Mouse (Mus musculus) hindbrain, embryonic 12.5 days (tissue): ENCODE results near the gene Nmt1. TPM values are rescaled to one million over a fixed set of nuclear protein-coding genes. Genes with fewer than 3 reads are reported as not detected.

Experiments
- ATAC-seq: fragments of 200-750 bp; cut with Nextera tagmentation; 2 replicates; pipeline ENCODE4 v1.8.0; 2017; ENCODE audit warnings: moderate TSS enrichment; ENCODE audit not compliant: low FRiP score
- H3K27ac ChIP-seq: fragments of 300-500 bp; sonication (generic); 2 replicates; pipeline ENCODE4 v1.5.1; 2016; ENCODE audit warnings: mild to moderate bottlenecking
- H3K27me3 ChIP-seq: fragments of 300-500 bp; sonication (generic); 2 replicates; pipeline ENCODE4 v1.6.1; 2016; ENCODE audit warnings: mild to moderate bottlenecking
- H3K36me3 ChIP-seq: fragments of 300-500 bp; sonication (generic); 2 replicates; pipeline ENCODE4 v1.6.1; 2016; ENCODE audit warnings: mild to moderate bottlenecking
- H3K4me1 ChIP-seq: fragments of 300-500 bp; sonication (generic); 2 replicates; pipeline ENCODE4 v1.6.1; 2016
- H3K4me2 ChIP-seq: fragments of 300-500 bp; sonication (generic); replicated peaks from 2 replicates; pipeline ENCODE4 v1.6.1; 2016; ENCODE audit warnings: mild to moderate bottlenecking
- H3K4me3 ChIP-seq: fragments of 300-500 bp; sonication (generic); 2 replicates; pipeline ENCODE4 v1.5.1; 2016; ENCODE audit warnings: mild to moderate bottlenecking
- H3K9ac ChIP-seq: fragments of 300-500 bp; sonication (generic); 2 replicates; pipeline ENCODE4 v1.6.1; 2016; ENCODE audit warnings: mild to moderate bottlenecking, moderate library complexity
- H3K9me3 ChIP-seq: fragments of 300-500 bp; sonication (generic); replicated peaks from 2 replicates; pipeline ENCODE4 v1.6.1; 2016; ENCODE audit warnings: mild to moderate bottlenecking
- WGBS: fragments of 180-500 bp; shearing (Covaris S2); methylation state at CpG from one replicate; pipeline ENCODE4 v1.1.7; 2016; 5-methylcytosine and 5-hydroxymethylcytosine counted together
- polyA plus RNA-seq: library from polyadenylated mRNA; unstranded; fragments of >200 nt; fragmentation: Nextera tagmentation; extraction: Ambion mirVana; gene quantifications from 2 replicates; pipeline ENCODE4 v1.2.1, GENCODE M21; 2016

Nmt1 gene
- 38.6 and 40.3 TPM in 2 replicates for polyA plus RNA-seq

DNA sequence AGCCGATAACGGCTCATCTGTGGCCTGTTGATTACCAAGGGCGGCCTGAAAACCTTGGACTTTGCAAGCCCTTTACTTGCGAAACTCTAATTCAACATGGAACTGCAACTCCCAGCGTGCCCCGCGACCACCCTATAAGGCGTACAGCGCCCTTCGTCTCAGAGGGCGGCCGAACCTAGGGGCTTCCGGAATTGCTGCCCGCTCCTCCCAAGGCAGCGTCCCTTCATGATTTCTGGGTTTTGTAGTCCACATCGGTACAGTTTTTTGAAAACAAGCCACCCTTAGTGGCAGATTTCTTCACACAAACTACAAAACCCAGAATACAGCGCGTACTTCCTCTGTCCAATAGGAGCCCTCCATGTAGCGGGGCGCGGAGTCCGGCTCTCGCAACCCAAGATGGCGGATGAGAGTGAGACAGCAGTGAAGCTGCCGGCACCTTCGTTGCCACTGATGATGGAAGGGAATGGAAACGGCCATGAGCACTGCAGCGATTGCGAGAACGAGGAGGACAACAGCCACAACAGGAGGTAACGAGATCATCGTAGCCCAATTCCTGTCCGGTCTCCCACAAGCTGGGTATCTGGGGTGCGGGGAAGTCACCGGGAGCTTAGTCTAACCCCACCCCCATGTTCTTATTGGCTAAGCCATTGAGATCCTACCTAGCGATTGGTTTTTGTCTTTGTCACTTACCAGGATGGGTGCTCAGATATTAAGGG, at the start of gene Nmt1, which contains the start of gene Dcakd:
Gene Nmt1 (plus strand): TSS at position 15 of the 716 bp plus-strand sequence.
Gene Dcakd (minus strand): TSS at position 158 of the 716 bp plus-strand sequence.
- Histone ChIP-seq H3K9ac (peak within 1 kb of the TSS; percentile 71), H3K27ac (peak within 1 kb of the TSS; percentile 62), H3K36me3 (no peaks in the 10 kb centered on the region), H3K4me3 (peak within 1 kb of the TSS; percentile 73), H3K4me1 (peaks cover 27% of the 10 kb centered on the region), H3K9me3 (no peaks in the 10 kb centered on the region), H3K4me2 (peak within 1 kb of the TSS; percentile 69), H3K27me3 (no peaks in the 10 kb centered on the region)
- under 1% methylated on average over 36 of the region's 36 CpGs for WGBS
- peak; percentile 99 for ATAC-seq

DNA sequence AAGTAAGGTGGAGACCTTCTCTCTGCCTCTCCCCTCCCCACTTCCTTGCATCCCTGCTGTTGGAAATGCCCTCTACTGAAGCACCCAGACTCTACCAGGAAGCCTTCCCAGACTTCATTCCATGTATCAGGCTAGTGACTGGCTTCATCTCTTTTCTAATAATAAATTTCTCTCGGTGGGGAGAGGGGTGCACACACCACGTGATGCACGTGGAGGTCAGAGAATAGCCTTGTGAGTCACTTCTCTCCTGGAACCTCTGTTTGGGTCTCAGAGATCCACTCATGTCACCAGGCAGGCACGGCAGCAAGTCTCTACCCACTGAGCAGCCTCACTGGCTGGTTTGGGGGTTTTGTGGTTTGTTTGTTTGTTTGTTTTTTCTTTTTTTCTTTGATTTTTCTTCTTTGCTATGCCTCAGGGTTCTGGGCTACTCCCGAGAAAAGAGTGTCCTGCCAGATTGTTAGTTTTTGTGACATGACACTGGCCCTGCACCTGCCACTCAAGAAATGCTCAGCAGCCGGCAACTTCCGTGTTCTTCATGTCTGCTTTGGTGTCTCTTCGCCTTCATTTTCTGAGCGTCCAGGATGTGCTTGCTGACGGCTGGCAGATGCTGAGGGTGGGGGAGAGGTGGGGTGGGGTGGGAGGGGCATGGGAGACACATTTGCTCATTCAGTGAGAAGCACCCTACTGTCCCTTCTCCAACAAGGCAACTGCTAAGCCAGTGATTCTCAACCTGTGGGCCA, 46.7 kb upstream of the Nmt1 start:
- no peaks in the 10 kb centered on the region for H3K9me3 ChIP-seq
- H3K27me3 ChIP-seq: peaks cover 10% of the 10 kb centered on the region
- H3K4me3 ChIP-seq: no peak overlapping the region
- no peak overlapping the region for H3K4me2 ChIP-seq
- H3K27ac ChIP-seq: no peak overlapping the region
- no peak for ATAC-seq
- H3K9ac ChIP-seq: no peak overlapping the region
- 58% methylated on average over 10 of the region's 10 CpGs for WGBS
- H3K4me1 ChIP-seq: peaks cover 21% of the 10 kb centered on the region
- H3K36me3 ChIP-seq: no peaks in the 10 kb centered on the region

DNA sequence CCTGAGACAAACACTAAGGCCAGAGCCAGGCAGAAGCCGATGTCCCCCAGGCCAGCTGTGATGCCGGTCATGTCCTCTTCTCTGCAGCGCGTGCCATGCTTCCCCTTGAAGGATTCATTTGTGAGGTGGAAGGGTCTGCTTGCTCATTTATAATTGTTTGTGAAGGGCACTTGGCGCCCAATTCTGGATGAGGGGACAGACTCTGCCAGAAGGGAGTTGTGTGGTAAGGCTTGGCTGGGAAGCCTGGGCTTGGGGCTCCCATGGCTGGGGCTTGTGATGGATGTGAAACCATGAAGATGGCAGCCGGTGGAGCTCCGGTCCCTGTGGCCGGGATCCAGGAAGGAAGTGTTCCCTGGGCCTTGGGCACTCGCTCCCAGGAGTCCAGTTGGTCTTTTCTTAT, 43.9 kb upstream of the Nmt1 start:
- Histone ChIP-seq H3K36me3 (no peaks in the 10 kb centered on the region), H3K4me2 (no peak overlapping the region), H3K4me3 (no peak overlapping the region), H3K9ac (no peak overlapping the region), H3K4me1 (peaks cover 21% of the 10 kb centered on the region), H3K27me3 (peaks cover 17% of the 10 kb centered on the region), H3K27ac (no peak overlapping the region), H3K9me3 (no peaks in the 10 kb centered on the region)
- WGBS: 85% methylated on average over 9 of the region's 9 CpGs
- ATAC-seq: no peak

DNA sequence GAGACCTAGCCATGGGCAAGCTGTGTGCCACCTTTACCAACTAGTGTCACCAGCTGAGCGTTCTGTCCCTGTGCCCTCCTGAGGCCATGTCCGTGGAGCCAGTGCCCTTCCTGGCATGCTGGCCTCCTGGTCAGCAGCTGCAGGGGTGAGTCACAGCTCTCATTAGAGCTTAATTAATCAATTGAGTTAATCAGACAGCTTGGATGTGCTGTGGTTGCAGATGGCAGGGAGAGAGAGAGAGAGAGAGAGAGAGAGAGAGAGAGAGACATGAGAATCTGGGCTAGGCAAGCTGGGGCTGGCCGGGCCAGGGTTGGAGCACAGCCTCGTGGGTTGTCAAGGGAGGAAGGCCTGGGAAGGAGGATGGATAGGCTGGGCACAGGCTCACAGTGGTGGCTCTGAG, 43.4 kb upstream of the Nmt1 start:
- H3K27ac ChIP-seq: no peak overlapping the region
- no peaks in the 10 kb centered on the region for H3K36me3 ChIP-seq
- H3K4me2 ChIP-seq: no peak overlapping the region
- H3K27me3 ChIP-seq: peaks cover 22% of the 10 kb centered on the region
- peaks cover 23% of the 10 kb centered on the region for H3K4me1 ChIP-seq
- no peak overlapping the region for H3K9ac ChIP-seq
- H3K4me3 ChIP-seq: no peak overlapping the region
- 51% methylated on average over 4 of the region's 4 CpGs for WGBS
- ATAC-seq: no peak
- no peaks in the 10 kb centered on the region for H3K9me3 ChIP-seq

DNA sequence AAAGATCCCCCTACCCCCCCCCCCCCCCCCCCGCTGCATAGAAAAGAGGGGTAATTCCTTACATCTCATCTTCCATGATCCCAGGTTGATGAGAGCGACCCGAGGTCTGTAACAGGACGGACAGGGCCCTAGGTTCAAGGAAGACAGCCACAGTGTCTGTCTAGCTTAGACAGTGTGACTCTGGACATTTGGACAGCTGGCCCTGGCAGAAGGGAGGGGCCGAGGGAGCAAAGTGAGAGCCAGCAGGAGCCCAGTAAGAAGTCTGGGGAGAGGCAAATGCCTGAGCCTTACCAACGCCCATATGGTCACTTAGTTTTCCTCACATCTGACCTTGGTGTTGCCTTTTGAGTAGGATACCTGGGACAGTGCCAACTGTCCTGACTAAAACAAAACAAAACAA, 42.8 kb upstream of the Nmt1 start:
- no peaks in the 10 kb centered on the region for H3K9me3 ChIP-seq
- 46% methylated on average over 6 of the region's 6 CpGs for WGBS
- H3K4me3 ChIP-seq: no peak overlapping the region
- H3K4me1 ChIP-seq: peaks cover 27% of the 10 kb centered on the region
- no peak overlapping the region for H3K4me2 ChIP-seq
- ATAC-seq: no peak
- H3K36me3 ChIP-seq: no peaks in the 10 kb centered on the region
- H3K27me3 ChIP-seq: peaks cover 28% of the 10 kb centered on the region
- no peak overlapping the region for H3K9ac ChIP-seq
- H3K27ac ChIP-seq: no peak overlapping the region

DNA sequence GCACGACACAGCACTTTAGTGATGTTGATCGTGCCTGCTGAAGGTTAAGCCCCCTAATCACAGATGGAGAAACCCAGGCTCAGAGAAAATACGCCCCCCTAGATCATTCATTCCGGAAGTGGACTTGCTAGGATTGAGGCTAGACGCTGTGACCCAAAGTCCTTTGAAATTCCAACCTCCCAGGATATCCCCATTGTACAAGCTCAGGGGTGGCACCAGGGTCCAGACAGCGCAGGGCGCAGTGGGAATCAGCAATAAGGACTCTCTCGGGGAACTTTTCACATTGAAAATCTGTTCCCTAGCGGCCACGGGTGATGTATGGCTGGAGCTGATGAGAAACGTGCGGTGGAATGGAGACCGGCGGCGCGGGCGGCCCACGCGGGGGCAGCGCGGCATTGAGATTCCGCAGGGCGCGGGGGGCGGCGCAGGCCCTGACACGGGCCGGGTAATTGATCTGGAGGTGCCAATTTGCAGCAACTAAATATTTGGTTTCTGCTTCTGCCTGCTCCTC, 38.3 kb upstream of the Nmt1 start:
- peak overlapping the region; percentile 46 for H3K9ac ChIP-seq
- no peaks in the 10 kb centered on the region for H3K9me3 ChIP-seq
- H3K4me1 ChIP-seq: peaks cover 55% of the 10 kb centered on the region
- H3K4me2 ChIP-seq: peak overlapping the region; percentile 59
- WGBS: 6% methylated on average over 28 of the region's 28 CpGs
- H3K27ac ChIP-seq: no peak overlapping the region
- H3K4me3 ChIP-seq: peak overlapping the region; percentile 30
- peaks cover 10% of the 10 kb centered on the region for H3K36me3 ChIP-seq
- H3K27me3 ChIP-seq: peaks cover 50% of the 10 kb centered on the region
- ATAC-seq: no peak

DNA sequence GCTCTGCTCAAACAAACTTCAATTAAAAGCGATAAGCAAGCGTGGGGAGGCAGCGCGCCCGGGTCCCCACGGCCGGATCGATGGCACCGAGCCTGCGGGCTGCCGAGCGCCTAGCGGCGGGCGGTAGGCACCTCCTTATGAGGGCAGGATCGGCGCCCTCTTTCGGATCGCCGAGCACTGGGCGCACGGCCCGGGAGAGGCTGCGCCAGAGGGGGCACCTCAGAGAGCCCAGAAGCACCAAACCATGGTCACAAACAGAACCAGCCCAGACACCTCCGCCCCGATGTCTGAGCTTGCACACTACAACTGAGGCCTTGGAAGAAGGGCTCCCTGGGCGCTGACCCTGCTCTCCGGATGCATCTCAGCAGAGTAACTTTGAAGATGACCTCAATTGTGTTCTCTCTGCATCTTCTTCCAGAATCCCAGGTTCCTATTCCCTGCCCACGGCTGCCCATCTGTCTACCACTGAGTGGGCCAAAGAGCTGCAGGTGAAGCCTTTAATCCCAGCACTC, 37.8 kb upstream of the Nmt1 start:
- Histone ChIP-seq H3K27me3 (peaks cover 50% of the 10 kb centered on the region), H3K4me2 (peak overlapping the region; percentile 59), H3K4me3 (peak overlapping the region; percentile 30), H3K27ac (no peak overlapping the region), H3K36me3 (peaks cover 15% of the 10 kb centered on the region), H3K9me3 (no peaks in the 10 kb centered on the region), H3K9ac (peak overlapping the region; percentile 46), H3K4me1 (peaks cover 51% of the 10 kb centered on the region)
- 2% methylated on average over 29 of the region's 29 CpGs for WGBS
- ATAC-seq: no peak

DNA sequence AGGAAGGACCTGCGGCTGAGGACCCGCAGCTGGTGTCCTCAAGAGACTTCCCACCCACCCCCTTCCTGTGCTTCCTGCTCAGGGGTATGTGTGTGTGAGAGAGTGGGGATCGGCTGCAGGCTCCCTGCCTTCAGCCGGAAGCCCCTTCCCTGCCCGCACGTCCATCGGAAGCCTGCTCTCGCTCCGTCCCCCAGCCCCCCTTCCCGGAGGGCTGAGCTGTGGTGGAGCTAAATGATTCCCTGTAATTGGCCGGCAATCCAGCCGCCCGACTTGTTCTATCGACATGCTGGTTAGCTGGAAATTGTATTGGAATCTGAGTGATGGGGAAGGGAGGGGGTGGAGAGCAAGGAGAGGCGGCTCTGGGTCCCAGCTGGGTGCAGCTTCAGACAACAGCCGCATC, 36.3 kb upstream of the Nmt1 start:
- Histone ChIP-seq H3K36me3 (peaks cover 30% of the 10 kb centered on the region), H3K4me1 (peaks cover 51% of the 10 kb centered on the region), H3K27ac (peak overlapping the region; percentile 63), H3K9me3 (no peaks in the 10 kb centered on the region), H3K9ac (peak overlapping the region; percentile 52), H3K27me3 (peaks cover 45% of the 10 kb centered on the region), H3K4me2 (peak overlapping the region; percentile 47), H3K4me3 (peak overlapping the region; percentile 21)
- ATAC-seq: peak; percentile 34
- WGBS: 2% methylated on average over 16 of the region's 16 CpGs

DNA sequence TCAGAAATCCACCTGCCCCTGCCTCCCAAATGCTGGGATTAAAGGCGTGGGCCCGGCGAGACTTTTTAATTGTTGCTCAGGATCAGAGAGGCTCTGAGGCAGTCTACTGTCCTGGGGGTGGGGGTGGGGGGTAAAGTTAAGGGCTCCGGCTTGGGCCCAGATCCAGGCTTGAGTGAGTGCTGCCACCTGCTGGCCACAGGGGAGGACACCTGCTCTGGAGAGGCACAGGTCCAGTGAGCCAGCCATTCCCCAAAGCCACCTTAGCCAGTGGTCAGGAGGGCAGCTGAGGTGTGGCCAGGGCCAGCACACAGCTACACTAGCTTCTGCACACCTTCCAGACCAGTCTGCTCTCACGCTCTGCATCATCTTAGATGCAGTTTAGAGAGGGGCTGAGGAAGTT, 35.0 kb upstream of the Nmt1 start:
- Histone ChIP-seq H3K4me2 (no peak overlapping the region), H3K9me3 (no peaks in the 10 kb centered on the region), H3K27ac (no peak overlapping the region; the same call in 1 of the 2 replicates), H3K9ac (no peak overlapping the region), H3K4me1 (peaks cover 45% of the 10 kb centered on the region), H3K4me3 (no peak overlapping the region), H3K27me3 (peaks cover 45% of the 10 kb centered on the region), H3K36me3 (peaks cover 41% of the 10 kb centered on the region)
- ATAC-seq: peak; percentile 58
- WGBS: 9% methylated on average over 5 of the region's 5 CpGs

DNA sequence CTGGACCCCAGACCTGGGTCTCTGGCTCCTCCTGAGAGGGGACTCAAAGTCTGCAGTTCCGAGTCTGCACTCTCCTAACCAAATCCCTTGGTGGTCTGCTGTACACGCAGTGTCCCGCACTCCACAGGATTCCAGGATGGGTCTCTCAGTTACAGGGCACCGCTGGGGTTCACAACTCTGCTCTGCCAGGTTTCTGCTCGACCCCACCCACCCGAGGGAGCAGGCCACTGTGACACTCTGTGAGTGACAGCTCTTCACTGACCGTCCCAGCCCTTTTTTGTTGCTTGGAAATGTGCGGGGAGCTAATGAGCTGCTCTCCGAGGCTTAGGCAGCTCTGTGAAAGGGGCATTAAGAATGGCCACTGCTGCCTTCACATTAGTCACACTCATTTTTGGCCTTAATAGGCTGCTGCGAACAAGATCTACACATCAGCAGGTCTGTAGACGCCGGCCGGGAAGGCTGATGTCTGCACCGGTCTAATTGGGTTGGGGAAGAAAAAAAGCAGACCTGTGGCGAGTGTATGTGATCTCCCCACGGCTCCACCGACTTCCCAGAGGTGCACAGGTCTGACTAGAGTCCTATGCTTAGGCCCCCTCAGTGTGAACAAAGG, 34.5 kb upstream of the Nmt1 start:
- peaks cover 47% of the 10 kb centered on the region for H3K36me3 ChIP-seq
- ATAC-seq: peak; percentile 49

DNA sequence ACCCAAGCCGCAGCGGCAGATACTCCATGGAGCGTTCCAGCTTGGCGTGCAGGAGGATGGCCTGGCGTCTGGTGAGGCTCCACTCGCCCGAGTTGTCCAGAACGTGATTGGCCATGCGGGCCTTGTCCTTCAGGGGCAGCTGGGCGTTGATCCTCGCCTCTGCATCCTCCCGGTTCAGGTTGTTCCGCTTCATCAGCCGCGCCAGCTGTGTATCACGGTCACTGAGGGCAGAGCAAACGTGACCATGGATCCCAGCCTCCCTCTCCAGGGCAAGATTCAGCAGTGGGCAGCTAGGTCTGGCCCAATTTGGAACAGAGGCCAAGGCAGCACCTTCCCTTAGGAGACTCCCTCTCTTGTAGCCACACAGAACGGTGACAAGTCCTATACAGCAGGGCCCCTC, 33.0 kb upstream of the Nmt1 start:
- no peak overlapping the region for H3K9ac ChIP-seq
- peaks cover 61% of the 10 kb centered on the region for H3K36me3 ChIP-seq
- H3K4me1 ChIP-seq: peaks cover 57% of the 10 kb centered on the region

More for the DNA sequence above, 34.5 kb upstream of the Nmt1 start:
- Histone ChIP-seq H3K4me3 (no peak overlapping the region), H3K4me2 (0 out of 2 replicates have a peak overlapping the region, but pooled peaks have one; percentile 5), H3K27me3 (peaks cover 43% of the 10 kb centered on the region), H3K27ac (peak overlapping the region; percentile 64), H3K9ac (0 out of 2 replicates have a peak overlapping the region, but pooled peaks have one; percentile 14), H3K4me1 (peaks cover 50% of the 10 kb centered on the region), H3K9me3 (no peaks in the 10 kb centered on the region)
- 32% methylated on average over 17 of the region's 17 CpGs for WGBS

DNA sequence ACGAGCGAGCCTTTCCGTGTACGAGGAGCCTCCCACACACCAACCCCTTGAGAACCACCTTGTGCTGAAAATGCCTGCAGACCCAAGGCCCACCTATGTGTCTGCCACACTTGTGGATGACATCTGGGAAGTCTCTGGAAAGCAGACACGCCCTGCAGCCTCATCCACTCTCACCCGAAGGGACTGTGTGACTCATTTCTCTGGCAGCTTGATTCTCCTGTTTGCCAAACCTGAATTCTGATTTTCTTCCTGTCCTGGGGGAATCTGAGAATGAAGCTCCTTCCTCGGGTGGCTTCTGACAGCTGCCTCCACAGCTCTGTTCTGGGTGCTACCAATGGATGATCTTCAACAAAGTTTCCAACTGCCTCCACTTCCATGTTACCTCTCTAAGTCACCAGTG, 31.6 kb upstream of the Nmt1 start:
- WGBS: 91% methylated on average over 7 of the region's 7 CpGs
- ATAC-seq: no peak
- Histone ChIP-seq H3K4me2 (no peak overlapping the region), H3K9ac (no peak overlapping the region), H3K9me3 (no peaks in the 10 kb centered on the region), H3K27ac (no peak overlapping the region), H3K27me3 (peaks cover 15% of the 10 kb centered on the region), H3K4me1 (peaks cover 57% of the 10 kb centered on the region), H3K36me3 (peaks cover 65% of the 10 kb centered on the region), H3K4me3 (no peak overlapping the region)

More for the DNA sequence above, 33.0 kb upstream of the Nmt1 start:
- Histone ChIP-seq H3K4me2 (no peak overlapping the region), H3K9me3 (no peaks in the 10 kb centered on the region), H3K27ac (0 out of 2 replicates have a peak overlapping the region, but pooled peaks have one; percentile 44), H3K4me3 (no peak overlapping the region), H3K27me3 (peaks cover 29% of the 10 kb centered on the region)
- ATAC-seq: no peak
- WGBS: 86% methylated on average over 18 of the region's 18 CpGs
